Mouse (Mus musculus) adrenal gland, postnatal 10 days (tissue): Measurements from ENCODE around the gene Pom121l2. TPM values are rescaled to one million over a fixed set of nuclear protein-coding genes. Genes with fewer than 3 reads are reported as not detected.

Experiments used
- DNase-seq: peaks from one replicate; pipeline ENCODE4 v3.0.0; 2021; ENCODE audit warnings: mixed read lengths
- total RNA-seq, 2 experiments: library from RNA; stranded (reverse); gene quantifications; 2 replicates each; pipeline ENCODE4 v1.2.3; 2021

Gene Pom121l2
- total RNA-seq, 2 experiments from 2014 or later, result not detected

DNA sequence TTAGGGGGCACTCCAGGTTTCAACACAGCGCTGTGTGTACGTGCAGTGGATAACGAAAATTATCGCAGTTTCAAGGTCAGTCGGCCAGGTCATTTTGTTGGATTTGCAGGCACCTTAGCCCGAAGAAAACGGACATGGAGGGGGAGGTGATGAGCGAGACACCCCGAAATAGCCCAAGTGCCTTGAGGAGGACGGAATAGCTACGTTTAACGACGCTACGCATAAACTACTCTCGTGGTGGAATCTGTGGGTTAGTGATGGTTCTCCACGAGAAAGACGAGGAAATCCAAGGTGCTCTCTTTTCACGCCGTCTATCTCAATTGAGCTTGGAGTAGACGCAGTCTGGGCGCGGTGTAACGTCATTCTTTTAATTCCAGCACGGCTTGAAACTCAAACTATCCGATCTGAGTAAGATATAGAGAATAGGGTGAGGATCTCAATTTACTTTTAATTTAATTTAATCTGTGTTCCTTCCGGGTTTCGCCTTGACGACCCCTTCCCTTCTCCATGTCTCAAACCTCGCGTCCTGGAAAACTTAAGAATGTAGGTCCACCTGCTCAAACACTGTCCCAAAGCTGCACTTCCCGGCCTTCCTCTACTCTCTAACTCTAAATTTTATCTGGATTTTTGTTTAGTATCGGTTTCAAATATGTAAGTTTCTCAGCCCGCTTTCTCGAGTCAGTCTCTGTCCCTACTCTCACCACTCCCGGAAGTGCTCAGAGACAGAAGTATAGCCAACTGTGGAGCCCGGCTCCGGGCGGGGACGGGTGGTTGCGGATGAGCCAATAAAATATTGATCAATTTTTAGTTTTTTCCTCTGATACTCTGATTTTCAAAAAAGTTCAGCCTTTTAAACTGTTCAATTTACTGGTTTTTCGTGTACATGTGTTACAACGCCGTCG is 39.2 kb downstream of the Pom121l2 start:
- no peak for DNase-seq

DNA sequence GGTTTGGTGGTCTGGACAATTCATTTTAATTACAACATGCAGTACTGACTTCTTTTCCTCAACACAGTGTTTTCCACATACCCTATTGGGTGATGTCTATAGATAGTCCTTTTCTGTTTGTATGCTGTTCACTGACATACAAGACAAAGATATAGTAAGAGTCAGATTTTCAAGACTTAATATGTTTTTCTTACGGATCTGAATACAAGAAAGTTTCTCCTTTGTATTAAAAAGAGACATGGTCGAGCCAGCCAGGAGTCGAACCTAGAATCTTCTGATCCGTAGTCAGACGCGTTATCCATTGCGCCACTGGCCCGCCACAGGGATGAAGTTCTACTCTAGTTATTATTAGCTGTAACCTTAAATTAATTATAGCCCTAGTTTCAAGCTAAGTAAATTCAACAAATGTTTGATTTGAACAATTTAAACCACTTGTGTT is 39.9 kb downstream of the Pom121l2 start:
- DNase-seq, result peak; percentile 82

GRCm38 (mm10) chr13:22021581-22021980 is 40.6 kb downstream of the Pom121l2 start:
- no peak for DNase-seq

GRCm38 (mm10) chr13:22022241-22022640 is 41.2 kb downstream of the Pom121l2 start:
- DNase-seq, result peak; percentile 86

DNA sequence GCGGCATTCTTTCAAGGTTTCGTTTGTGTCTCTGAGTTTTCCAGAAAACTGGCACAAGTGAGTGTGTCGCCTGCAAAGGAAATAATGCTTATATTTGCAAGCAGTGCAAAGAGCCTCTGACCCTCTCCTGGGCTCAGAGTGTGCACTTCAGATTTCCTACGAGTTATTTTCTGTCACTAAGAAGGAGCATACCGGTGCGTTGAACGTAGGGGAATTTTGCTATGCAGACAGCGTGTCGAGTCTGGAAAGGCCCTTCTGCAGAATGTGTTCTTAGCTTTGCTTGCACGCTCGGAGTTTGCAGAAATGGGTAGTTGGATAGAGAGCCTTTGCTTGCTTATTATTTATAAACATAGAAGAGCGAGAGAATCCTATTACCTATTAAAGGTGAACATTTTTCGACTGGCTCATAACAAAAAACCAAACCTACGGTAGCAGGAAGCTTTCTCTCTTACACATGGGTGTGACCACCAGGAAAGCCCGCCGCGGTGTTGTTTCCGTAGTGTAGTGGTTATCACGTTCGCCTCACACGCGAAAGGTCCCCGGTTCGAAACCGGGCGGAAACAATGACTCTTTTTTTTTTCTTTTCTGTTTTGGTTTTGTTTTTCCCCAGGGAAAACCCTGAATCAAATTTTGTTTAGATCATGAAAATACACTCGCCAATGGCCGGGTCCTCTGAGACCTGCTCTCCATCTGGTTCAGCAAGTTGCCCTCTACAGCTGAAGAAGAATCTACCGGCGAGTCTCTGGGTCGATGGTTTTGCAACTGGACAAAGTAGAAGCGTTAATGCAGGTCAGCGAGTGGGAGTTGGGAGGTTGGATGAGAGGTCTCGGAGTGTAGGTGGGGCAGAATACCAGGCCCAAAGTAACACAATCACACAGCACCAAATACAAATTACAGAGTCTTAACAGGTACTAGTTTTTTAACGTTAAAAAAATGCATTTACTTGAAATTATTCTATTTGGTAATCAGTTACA is 45.4 kb downstream of the Pom121l2 start:
- peak; percentile 93 for DNase-seq

- DNase-seq, result peak; percentile 97
These were observed 47.9 kb downstream of the Pom121l2 start for GRCm38 (mm10) chr13:22028673-22029460.

GRCm38 (mm10) chr13:22029928-22030327 is 48.9 kb downstream of the Pom121l2 start:
- DNase-seq, result no peak

DNA sequence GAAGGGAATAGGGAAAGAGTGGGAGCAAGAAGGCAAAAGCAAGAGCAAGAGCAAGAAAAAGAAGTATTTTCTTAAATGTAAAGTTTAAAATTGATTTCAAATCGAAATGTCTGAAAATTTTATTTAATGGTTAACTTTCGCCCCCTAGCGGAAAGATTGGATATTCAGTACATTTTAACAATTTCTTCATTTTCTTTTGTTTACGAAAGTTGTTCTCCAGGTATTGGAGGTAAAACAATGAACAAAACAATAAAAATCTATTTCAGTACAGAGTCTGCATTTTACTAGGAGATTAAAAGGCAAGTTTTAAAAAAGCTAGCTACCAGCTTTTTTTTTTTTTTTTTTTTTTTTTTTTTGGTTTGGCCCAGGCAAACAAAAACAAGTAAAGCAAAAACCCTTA is 49.5 kb downstream of the Pom121l2 start:
- no peak for DNase-seq

DNA sequence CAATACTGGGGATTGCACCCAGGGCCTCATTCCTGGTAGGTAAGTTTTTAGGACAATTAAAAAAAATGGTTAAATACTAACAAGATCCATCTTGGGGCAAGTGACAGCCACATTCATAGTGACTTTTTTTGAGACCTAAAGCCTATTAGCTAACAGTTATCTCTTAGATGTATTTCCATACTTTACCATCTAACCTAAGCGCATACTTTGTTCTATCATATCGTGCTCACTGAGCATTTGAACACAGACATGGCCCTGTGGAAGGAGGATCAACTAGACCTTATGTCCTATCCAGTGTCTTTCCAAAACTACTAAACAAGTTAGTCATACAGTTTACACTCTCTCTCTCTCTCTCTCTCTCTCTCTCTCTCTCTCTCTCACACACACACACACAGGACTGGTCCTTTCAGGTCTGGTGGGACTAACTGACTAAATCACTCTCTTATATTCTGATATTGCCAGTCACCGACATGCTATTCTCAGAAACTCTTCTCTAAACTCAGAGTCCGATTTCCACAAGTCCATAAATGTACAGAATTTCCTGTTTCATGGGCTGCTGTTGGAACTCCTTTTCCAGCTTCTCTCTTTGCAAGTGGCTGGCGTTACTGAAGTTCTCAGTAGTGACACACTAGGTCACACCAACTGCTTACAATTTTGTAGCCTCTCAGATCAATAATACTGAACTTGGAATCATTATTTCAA is 52.9 kb downstream of the Pom121l2 start:
- DNase-seq, result no peak

DNA sequence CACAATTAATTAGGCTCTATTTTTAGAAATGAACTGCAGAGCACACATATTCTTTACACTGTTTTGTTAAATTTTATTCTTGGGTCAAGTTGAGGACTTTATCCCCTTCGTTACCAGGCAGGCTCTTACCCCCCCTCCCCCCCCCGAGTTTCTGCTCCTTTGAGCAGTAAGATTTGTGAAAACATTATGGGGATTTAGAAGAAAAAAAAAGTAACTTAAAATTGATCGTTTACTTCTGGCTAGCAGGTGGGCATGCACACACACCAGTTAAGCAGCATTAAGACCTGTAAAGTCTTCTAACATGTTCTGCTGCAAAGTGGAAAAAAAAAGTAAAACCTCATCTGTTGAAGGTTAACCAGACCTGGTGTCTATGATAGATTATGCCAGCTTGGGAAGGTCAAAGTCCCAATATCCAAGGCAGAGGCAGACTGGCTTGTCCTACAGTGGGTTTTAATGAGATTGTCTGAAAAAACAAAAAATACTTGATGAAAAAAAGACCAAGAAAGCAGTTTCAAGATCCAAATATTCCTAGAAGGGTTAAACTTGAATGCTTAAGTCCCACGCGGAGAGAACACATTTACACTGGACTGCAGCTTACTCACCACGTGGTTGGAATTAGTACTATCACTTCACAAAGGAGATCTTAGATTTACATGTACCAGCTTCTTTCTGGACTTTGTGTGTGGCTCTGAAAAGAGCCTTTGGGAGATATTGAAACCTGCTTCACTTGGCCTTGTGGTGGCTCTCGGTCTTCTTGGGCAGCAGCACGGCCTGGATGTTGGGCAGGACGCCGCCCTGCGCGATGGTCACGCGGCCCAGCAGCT is 53.7 kb downstream of the Pom121l2 start:
- no peak for DNase-seq

GRCm38 (mm10) chr13:22035267-22036148 is 54.5 kb downstream of the Pom121l2 start, which contains the start of the genes Hist1h2ah and Hist1h2bk:
TSS of gene Hist1h2ah (minus strand) at chr13:22035568.
TSS of gene Hist1h2bk (plus strand) at chr13:22035870.
- peak; percentile 84 for DNase-seq

GRCm38 (mm10) chr13:22036149-22036956 is 55.4 kb downstream of the Pom121l2 start:
- no peak for DNase-seq

GRCm38 (mm10) chr13:22036986-22037385 is 56.0 kb downstream of the Pom121l2 start:
- DNase-seq, result no peak

- no peak for DNase-seq
These were observed 56.4 kb downstream of the Pom121l2 start for GRCm38 (mm10) chr13:22037415-22037814.
